Mouse (Mus musculus): ENCODE measurements around the gene Maco1. TPM values are rescaled to one million over a fixed set of nuclear protein-coding genes. Genes with fewer than 3 reads are reported as not detected.

Maco1 gene
- polyA plus RNA-seq (2012; rRNA removed; ENCODE audit: low replicate concordance): 12.5 and 15.4 TPM in 2 replicates

GRCm38 (mm10) chr4:134853259-134853636 is at the start of gene Maco1:
Maco1 (minus strand) TSS chr4:134853345.

GRCm38 (mm10) chr4:134863937-134864729 is 11.0 kb upstream of the Maco1 start, which contains the start of gene Rhd:
Rhd (plus strand) TSS chr4:134864536.

GRCm38 (mm10) chr4:134767426-134768225 is 85.5 kb downstream of the Maco1 start, which contains the start of gene Ldlrap1:
Ldlrap1 (minus strand) TSS chr4:134768024.

Other genes starting within 250 kb of the Maco1 start
- 8.3 and 14.5 TPM in 2 replicates for gene Man1c1, start 149.1 kb downstream of the Maco1 start, polyA plus RNA-seq (2012; rRNA removed; ENCODE audit: low replicate concordance)
- 25.2 and 26.3 TPM in 2 replicates for gene Ldlrap1, start 85.3 kb downstream of the Maco1 start, polyA plus RNA-seq (2012; rRNA removed; ENCODE audit: low replicate concordance)
- gene Rhd, start 11.2 kb upstream of the Maco1 start, polyA plus RNA-seq (2012; rRNA removed; ENCODE audit: low replicate concordance): not detected in 2 replicates
- 96.4 and 167 TPM in 2 replicates for gene Tmem50a, start 61.7 kb upstream of the Maco1 start, polyA plus RNA-seq (2012; rRNA removed; ENCODE audit: low replicate concordance)
- 475 and 1,255 TPM in 2 replicates for gene Rsrp1, start 70.2 kb upstream of the Maco1 start, polyA plus RNA-seq (2012; rRNA removed; ENCODE audit: low replicate concordance)
- 12.6 and 22.3 TPM in 2 replicates for gene Syf2, start 77.6 kb upstream of the Maco1 start, polyA plus RNA-seq (2012; rRNA removed; ENCODE audit: low replicate concordance)